Mouse (Mus musculus) forebrain, embryonic 15.5 days (tissue): ENCODE data around the gene Acvr1c. TPM values are rescaled to one million over a fixed set of nuclear protein-coding genes. Genes with fewer than 3 reads are reported as not detected.

Experiments
- ATAC-seq: fragments of 200-750 bp; cut with Nextera tagmentation; replicated peaks from 2 replicates; pipeline ENCODE4 v1.8.0; 2017; ENCODE audit warnings: mild to moderate bottlenecking, moderate TSS enrichment, moderate library complexity
- H3K27ac ChIP-seq: fragments of 300-500 bp; sonication (generic); replicated peaks from 2 replicates; pipeline ENCODE4 v1.5.1; 2015; ENCODE audit warnings: mild to moderate bottlenecking, inconsistent platforms
- H3K27me3 ChIP-seq: fragments of 300-500 bp; sonication (generic); 2 replicates; pipeline ENCODE4 v1.6.1; 2015; ENCODE audit warnings: inconsistent platforms
- H3K36me3 ChIP-seq: fragments of 300-500 bp; sonication (generic); 2 replicates; pipeline ENCODE4 v1.6.1; 2015; ENCODE audit warnings: mild to moderate bottlenecking, inconsistent platforms
- H3K4me1 ChIP-seq: fragments of 300-500 bp; sonication (generic); 2 replicates; pipeline ENCODE4 v1.6.1; 2015; ENCODE audit warnings: inconsistent platforms
- H3K4me2 ChIP-seq: fragments of 300-500 bp; sonication (generic); replicated peaks from 2 replicates; pipeline ENCODE4 v1.6.1; 2015; ENCODE audit warnings: mild to moderate bottlenecking, inconsistent platforms
- H3K4me3 ChIP-seq: fragments of 300-500 bp; sonication (generic); 2 replicates; pipeline ENCODE4 v1.5.1; 2015; ENCODE audit warnings: mild to moderate bottlenecking, inconsistent platforms
- H3K9ac ChIP-seq: fragments of 300-500 bp; sonication (generic); replicated peaks from 2 replicates; pipeline ENCODE4 v1.6.1; 2015; ENCODE audit warnings: mild to moderate bottlenecking, inconsistent platforms
- H3K9me3 ChIP-seq: fragments of 300-500 bp; sonication (generic); 2 replicates; pipeline ENCODE4 v1.6.1; 2016; ENCODE audit warnings: inconsistent platforms
- WGBS: fragments of 180-500 bp; shearing (Covaris S2); methylation state at CpG from one replicate; pipeline ENCODE4 v1.1.7; 2015; ENCODE audit warnings: mixed read lengths; 5-methylcytosine and 5-hydroxymethylcytosine counted together
- polyA plus RNA-seq: library from polyadenylated mRNA; unstranded; fragments of >200 nt; fragmentation: Nextera tagmentation; extraction: Ambion mirVana; gene quantifications from 2 replicates; pipeline ENCODE4 v1.2.1, GENCODE M21; 2015

Gene Acvr1c
- polyA plus RNA-seq, 1 experiment from 2014 or later = 1.5 TPM

DNA sequence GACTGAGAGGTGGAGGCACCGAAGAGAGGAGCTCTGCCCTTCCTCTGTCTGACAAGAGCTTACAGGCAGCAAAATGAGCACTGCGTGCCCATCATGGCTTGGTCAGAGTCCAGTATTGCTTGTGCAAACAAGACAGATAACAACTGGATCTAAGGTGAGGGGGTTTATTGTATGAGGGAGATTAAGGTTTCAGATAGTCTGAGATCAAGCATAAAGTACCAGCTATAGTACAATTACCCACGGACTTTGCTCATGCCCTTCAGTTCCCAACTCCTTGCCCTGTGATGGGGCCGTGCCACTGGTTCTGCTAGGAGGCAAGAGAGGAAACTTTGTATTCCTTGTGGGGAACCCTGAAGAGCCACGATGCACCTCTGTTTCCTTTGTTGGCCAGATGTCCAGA is 78.5 kb downstream of the Acvr1c start:
- Histone ChIP-seq H3K36me3 (no peaks in the 10 kb centered on the region), H3K4me2 (no peak overlapping the region), H3K4me3 (no peak overlapping the region), H3K9me3 (no peaks in the 10 kb centered on the region), H3K27ac (no peak overlapping the region), H3K4me1 (no peaks in the 10 kb centered on the region), H3K27me3 (no peaks in the 10 kb centered on the region), H3K9ac (no peak overlapping the region)
- ATAC-seq = no peak
- 93% methylated on average over 5 of the region's 5 CpGs for WGBS

DNA sequence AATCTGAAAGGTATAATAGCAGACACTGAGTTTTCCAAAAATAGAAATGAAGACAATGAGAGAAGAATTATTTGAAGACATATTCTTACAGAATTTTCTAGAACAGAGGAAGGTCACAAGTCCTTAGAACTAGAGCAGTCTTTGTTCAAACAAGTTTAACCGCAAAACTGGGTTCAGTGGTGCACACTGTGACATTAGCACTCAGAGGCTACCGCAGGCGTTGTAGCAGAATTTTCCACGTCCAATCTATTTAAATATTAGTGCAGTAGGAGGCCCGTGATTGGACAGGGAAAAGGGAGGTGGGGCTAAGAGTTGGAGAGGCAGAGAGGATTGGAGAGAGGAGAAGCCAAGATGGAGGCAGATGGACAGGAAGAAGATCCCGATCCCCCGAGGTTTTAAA is 81.2 kb downstream of the Acvr1c start:
- Histone ChIP-seq H3K27ac (no peak overlapping the region), H3K9me3 (no peaks in the 10 kb centered on the region), H3K4me2 (no peak overlapping the region), H3K27me3 (no peaks in the 10 kb centered on the region), H3K36me3 (no peaks in the 10 kb centered on the region), H3K4me1 (no peaks in the 10 kb centered on the region), H3K4me3 (no peak overlapping the region), H3K9ac (no peak overlapping the region)
- no peak for ATAC-seq
- 91% methylated on average over 7 of the region's 7 CpGs for WGBS

DNA sequence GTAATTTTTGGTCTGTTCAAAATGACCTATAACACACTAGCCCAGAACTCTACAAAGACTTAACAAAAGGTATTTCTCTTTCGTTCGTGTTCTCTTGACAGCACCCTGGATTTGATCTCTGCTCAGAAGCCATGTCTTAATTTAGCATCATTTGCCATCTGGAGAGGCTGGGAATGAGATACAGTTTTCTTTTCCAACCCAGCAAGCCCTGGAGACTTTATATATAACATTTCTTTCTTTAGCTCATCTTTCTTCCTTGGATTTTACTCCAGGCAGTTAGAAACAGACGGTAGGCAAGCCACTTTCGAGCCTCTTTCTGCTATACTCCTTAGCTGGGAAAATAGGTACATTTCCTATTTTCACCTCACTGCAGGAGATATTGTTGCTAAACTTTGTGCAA is 117.1 kb downstream of the Acvr1c start:
- no peak for ATAC-seq
- Histone ChIP-seq H3K4me3 (no peak overlapping the region), H3K27ac (peak overlapping the region; percentile 64), H3K4me2 (no peak overlapping the region), H3K9me3 (no peaks in the 10 kb centered on the region), H3K36me3 (no peaks in the 10 kb centered on the region), H3K9ac (no peak overlapping the region), H3K4me1 (0 out of 2 replicates have a peak, but pooled peaks cover 3% of the 10 kb centered on the region), H3K27me3 (no peaks in the 10 kb centered on the region)
- 74% methylated on average over 4 of the region's 4 CpGs for WGBS

DNA sequence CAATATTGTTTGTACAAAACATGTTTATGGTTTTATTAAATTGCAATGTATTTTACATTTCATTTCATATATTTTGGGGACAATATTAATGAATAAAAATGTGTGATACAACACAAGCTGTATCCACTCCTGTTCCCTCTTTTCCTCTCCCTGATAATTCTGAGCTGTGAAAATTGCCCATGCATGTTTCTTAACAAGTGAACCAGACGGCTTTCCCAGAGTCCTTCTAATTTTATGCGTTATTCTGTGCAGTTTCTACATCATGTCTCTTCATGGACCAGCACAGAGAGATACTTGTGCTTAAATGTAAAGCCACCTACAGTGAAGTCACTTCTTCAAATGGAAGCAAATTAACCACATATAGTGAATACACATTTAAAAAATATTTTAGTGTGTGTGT is 120.2 kb downstream of the Acvr1c start:
- 68% methylated on average over 2 of the region's 2 CpGs for WGBS

More for the DNA sequence above, 120.2 kb downstream of the Acvr1c start:
- Histone ChIP-seq H3K27me3 (no peaks in the 10 kb centered on the region), H3K9ac (no peak overlapping the region), H3K9me3 (no peaks in the 10 kb centered on the region), H3K4me3 (no peak overlapping the region), H3K27ac (no peak overlapping the region), H3K36me3 (no peaks in the 10 kb centered on the region), H3K4me2 (no peak overlapping the region), H3K4me1 (0 out of 2 replicates have a peak, but pooled peaks cover 3% of the 10 kb centered on the region)
- ATAC-seq = no peak

Other genes with a start within 250 kb of the Acvr1c start
- gene Cytip, start 162.4 kb downstream of the Acvr1c start, polyA plus RNA-seq = 0.09 TPM in 1 of 2 replicates, not detected in the other
- 0.19 TPM in 1 of 2 replicates, not detected in the other for gene Gm17409, start 112.2 kb upstream of the Acvr1c start, polyA plus RNA-seq
- 7.4 and 7.9 TPM in 2 replicates for gene Acvr1, start 209.3 kb upstream of the Acvr1c start, polyA plus RNA-seq
- gene Upp2, start 209.4 kb upstream of the Acvr1c start, polyA plus RNA-seq = 14.4 and 16.1 TPM in 2 replicates